Mouse (Mus musculus) kidney, postnatal 0 days (tissue): ENCODE results near the gene Vps26a. TPM values are rescaled to one million over a fixed set of nuclear protein-coding genes. Genes with fewer than 3 reads are reported as not detected.
"Not testable (repeated sequence)": the region's sequence is repeated elsewhere in the genome, so short reads cannot be mapped to it uniquely, and the experiment has no call there.

Experiments
- ATAC-seq: fragments of 200-750 bp; cut with Nextera tagmentation; replicated peaks from 2 replicates; pipeline ENCODE4 v1.8.0; 2017; ENCODE audit warnings: low read depth, moderate number of reproducible peaks, moderate TSS enrichment, moderate library complexity; ENCODE audit not compliant: low FRiP score
- DNase-seq: peaks from one replicate; pipeline ENCODE4 v3.0.0-alpha.2; 2016; ENCODE audit warnings: low spot score
- H3K27ac ChIP-seq: fragments of 300-500 bp; sonication (generic); 2 replicates; pipeline ENCODE4 v1.5.1; 2014; ENCODE audit warnings: mild to moderate bottlenecking
- H3K27me3 ChIP-seq: fragments of 300-500 bp; sonication (generic); 2 replicates; pipeline ENCODE4 v1.6.1; 2014; ENCODE audit warnings: low read length, mixed read lengths; ENCODE audit not compliant: insufficient read depth
- H3K36me3 ChIP-seq: fragments of 300-500 bp; sonication (generic); 2 replicates; pipeline ENCODE4 v1.6.1; 2014; ENCODE audit warnings: low read length, mixed read lengths; ENCODE audit not compliant: insufficient read depth
- H3K4me1 ChIP-seq: fragments of 300-500 bp; sonication (generic); replicated peaks from 2 replicates; pipeline ENCODE4 v1.6.1; 2014; ENCODE audit warnings: antibody characterized with exemption, low read length, mixed read lengths; ENCODE audit not compliant: insufficient read depth
- H3K4me2 ChIP-seq: fragments of 300-500 bp; sonication (generic); 2 replicates; pipeline ENCODE4 v1.6.1; 2014; ENCODE audit warnings: mild to moderate bottlenecking, low read length, moderate library complexity, mixed read lengths
- H3K4me3 ChIP-seq: fragments of 300-500 bp; sonication (generic); replicated peaks from 2 replicates; pipeline ENCODE4 v1.5.1; 2014; ENCODE audit warnings: low read depth, low read length
- H3K9ac ChIP-seq: fragments of 300-500 bp; sonication (generic); 2 replicates; pipeline ENCODE4 v1.6.1; 2014; ENCODE audit warnings: low read depth, low read length
- H3K9me3 ChIP-seq: fragments of 300-500 bp; sonication (generic); replicated peaks from 2 replicates; pipeline ENCODE4 v1.6.1; 2016; ENCODE audit warnings: low read length, inconsistent platforms, mixed read lengths
- CTCF ChIP-seq: IDR thresholded peaks from 2 replicates; pipeline ENCODE4 v1.5.1; 2016; ENCODE audit warnings: antibody characterized with exemption, low read depth, mild to moderate bottlenecking, moderate library complexity
- WGBS: fragments of 180-500 bp; shearing (Covaris S2); extraction: QIAGEN DNeasy Blood & Tissue Kit; methylation state at CpG from one replicate; pipeline ENCODE4 v1.1.7; 2014; 5-methylcytosine and 5-hydroxymethylcytosine counted together
- polyA plus RNA-seq: library from polyadenylated mRNA; unstranded; fragments of >200 nt; fragmentation: Nextera tagmentation; extraction: Ambion mirVana; gene quantifications from 2 replicates; pipeline ENCODE4 v1.2.1, GENCODE M21; 2015

The Vps26a gene
- polyA plus RNA-seq, 1 experiment from 2014 or later = 79.1 TPM

DNA sequence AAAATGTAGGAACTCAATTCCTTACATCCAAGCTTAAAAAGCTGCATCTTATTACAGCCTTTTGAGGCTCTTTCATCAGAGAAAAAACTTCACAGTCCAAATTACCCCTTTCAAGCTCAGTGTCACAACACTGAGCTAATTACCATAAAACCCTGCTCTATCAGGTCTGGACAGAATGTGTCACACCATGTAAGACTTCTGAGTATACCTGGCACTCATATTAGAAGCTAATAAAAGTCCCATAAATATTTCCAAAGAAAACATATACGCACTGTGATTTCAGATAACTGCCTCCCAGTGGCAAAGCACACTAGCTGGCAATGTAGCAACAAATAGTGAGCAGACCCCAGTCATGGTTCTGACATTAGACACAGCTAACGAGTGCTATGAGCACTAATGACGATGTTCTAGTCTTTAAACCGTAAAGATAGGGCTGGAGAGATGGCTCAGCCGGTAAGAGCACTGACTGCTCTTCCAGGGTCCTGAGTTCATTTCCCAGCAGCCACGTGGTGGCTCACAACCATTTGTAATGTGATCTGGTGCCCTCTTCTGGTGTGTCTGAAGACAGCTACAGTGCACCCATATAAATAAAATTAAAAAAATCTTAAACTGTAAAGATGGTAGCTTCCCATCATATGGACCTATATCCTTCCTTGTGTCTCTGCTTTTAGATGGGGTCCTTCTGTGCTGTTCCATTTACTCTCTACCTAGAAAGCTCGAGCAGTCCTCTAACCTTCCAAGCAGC is 5.3 kb downstream of the Vps26a start:
- DNase-seq = no peak
- H3K36me3 ChIP-seq = 0 out of 2 replicates have a peak, but pooled peaks cover 3% of the 10 kb centered on the region
- H3K4me1 ChIP-seq = no peaks in the 10 kb centered on the region
- ATAC-seq = no peak
- H3K4me3 ChIP-seq = no peak overlapping the region
- H3K4me2 ChIP-seq = no peak overlapping the region
- no peak overlapping the region for H3K27ac ChIP-seq
- 57% methylated on average over 7 of the region's 7 CpGs for WGBS
- H3K9ac ChIP-seq = no peak overlapping the region
- H3K9me3 ChIP-seq = no peaks in the 10 kb centered on the region
- H3K27me3 ChIP-seq = no peaks in the 10 kb centered on the region
- TF ChIP-seq CTCF = peak; percentile 11; the same call in 1 of the 2 replicates

DNA sequence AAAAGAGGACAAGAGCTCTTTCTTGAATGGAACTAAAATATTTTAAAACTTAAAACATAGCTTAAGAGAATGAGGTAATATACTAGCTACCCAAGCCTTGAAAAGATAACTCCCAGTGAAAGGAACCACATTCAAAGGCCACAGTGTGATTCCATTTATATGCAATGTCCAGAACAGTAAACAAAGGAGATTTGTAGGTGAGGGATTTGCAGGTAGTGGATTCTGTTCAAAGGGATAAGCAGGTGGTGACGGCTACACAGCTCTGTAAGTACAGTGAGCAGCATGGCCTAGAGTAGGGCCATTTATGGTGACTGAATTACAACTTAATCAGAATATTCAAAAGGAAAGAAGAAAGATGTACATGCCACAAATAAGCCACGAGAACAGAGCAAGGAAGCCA is 9.6 kb downstream of the Vps26a start:
- Histone ChIP-seq H3K9ac (no peak overlapping the region), H3K27ac (no peak overlapping the region), H3K9me3 (no peaks in the 10 kb centered on the region), H3K27me3 (no peaks in the 10 kb centered on the region), H3K4me3 (no peak overlapping the region), H3K36me3 (0 out of 2 replicates have a peak, but pooled peaks cover 3% of the 10 kb centered on the region), H3K4me1 (no peaks in the 10 kb centered on the region), H3K4me2 (no peak overlapping the region)
- ATAC-seq (no peak), DNase-seq (no peak)
- no peak for TF ChIP-seq CTCF
- 85% methylated on average over 2 of the region's 2 CpGs for WGBS

DNA sequence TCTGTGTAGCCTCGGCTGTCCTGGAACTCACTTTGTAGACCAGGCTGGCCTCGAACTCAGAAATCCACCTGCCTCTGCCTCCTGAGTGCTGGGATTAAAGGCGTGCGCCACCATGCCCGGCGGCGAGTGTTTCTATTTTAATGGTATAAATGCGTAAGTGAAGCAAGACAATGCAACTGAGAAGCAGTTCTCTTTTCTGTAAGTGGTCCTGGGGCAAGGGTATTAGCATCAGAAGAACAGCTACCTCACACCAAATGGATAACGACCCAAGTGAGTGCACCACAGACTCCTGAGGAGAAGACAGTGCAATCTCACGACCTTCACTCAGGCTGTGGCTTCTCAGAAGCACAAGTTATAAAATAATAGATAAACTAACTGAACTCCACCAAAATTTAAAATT is 11.7 kb downstream of the Vps26a start:
- ATAC-seq (no peak), DNase-seq (no peak)
- WGBS = 89% methylated on average over 10 of the region's 10 CpGs
- no peak overlapping the region for H3K27ac ChIP-seq
- H3K4me2 ChIP-seq = no peak overlapping the region
- no peaks in the 10 kb centered on the region for H3K4me1 ChIP-seq
- no peaks in the 10 kb centered on the region for H3K27me3 ChIP-seq
- 0 out of 2 replicates have a peak, but pooled peaks cover 3% of the 10 kb centered on the region for H3K36me3 ChIP-seq
- no peak overlapping the region for H3K9ac ChIP-seq
- H3K4me3 ChIP-seq = no peak overlapping the region
- no peak for TF ChIP-seq CTCF
- no peaks in the 10 kb centered on the region for H3K9me3 ChIP-seq

DNA sequence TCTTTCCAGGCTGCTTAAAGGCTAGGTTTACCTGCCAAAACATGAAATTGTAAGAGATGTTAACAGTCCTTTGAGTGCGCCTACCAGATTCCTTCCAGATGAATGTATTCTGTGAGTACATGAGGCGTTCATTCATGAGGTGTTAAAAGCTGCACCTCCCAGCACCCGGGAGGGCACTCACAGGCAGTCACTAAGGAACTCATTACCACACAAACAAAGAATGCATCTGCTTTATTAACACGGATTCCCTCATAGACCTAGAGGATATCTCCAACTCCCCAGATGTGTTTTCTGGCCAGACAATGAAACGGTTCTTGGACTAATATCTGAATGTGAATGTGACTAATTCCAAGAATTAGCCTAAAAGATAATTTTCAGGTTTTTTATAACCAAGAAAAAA is 15.5 kb downstream of the Vps26a start:
- Histone ChIP-seq H3K27me3 (no peaks in the 10 kb centered on the region), H3K9me3 (no peaks in the 10 kb centered on the region), H3K4me2 (no peak overlapping the region), H3K36me3 (0 out of 2 replicates have a peak, but pooled peaks cover 5% of the 10 kb centered on the region), H3K27ac (no peak overlapping the region), H3K4me1 (no peaks in the 10 kb centered on the region), H3K9ac (no peak overlapping the region), H3K4me3 (no peak overlapping the region)
- ATAC-seq = no peak
- DNase-seq = no peak
- 63% methylated on average over 5 of the region's 5 CpGs for WGBS
- no peak for TF ChIP-seq CTCF

DNA sequence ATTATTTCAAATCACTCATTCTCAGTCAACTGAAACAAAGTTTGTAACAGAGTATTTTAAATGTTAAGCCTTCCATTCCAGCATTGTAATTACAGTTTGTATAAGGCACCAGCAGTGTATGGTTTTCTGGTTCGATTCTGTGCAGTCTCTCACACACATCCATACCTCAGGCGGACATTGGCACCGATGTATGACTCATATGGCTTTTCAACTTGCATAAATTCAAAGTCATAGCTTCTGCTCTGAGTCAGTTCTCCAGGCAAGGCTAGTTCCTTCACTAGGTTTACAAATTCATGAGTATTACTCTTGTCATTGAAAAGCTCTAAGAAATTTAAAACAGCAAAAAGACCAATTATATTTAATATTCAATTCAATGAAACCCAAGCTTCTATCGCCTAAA is 16.9 kb downstream of the Vps26a start:
- H3K9me3 ChIP-seq = no peaks in the 10 kb centered on the region
- WGBS = 95% methylated on average over 4 of the region's 4 CpGs

DNA sequence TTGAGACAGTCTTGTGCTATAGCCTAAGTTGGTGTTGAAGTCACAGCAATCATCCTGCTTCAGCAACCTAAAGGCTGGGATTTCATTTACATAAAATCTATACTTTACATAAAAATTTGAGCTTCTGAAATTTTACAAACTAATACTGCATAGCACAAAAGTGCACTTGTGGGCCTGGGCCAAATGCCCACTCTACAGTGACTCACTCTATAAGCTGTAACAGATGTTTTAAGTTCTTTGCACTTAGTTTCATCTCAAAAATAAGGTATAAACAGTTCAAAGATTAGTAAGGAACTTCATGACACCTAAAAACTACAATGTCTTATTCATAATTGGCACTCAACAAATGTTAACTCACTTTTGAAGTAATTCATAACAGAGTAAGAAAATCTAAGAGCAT is 25.3 kb downstream of the Vps26a start:
- Histone ChIP-seq H3K36me3 (peaks cover 32% of the 10 kb centered on the region), H3K9me3 (no peaks in the 10 kb centered on the region), H3K9ac (no peak overlapping the region), H3K4me1 (no peaks in the 10 kb centered on the region), H3K4me2 (no peak overlapping the region), H3K27ac (no peak overlapping the region), H3K27me3 (no peaks in the 10 kb centered on the region), H3K4me3 (no peak overlapping the region)
- TF ChIP-seq CTCF = no peak
- ATAC-seq (no peak), DNase-seq (no peak)

More for the DNA sequence above, 16.9 kb downstream of the Vps26a start:
- H3K4me3 ChIP-seq = no peak overlapping the region
- H3K36me3 ChIP-seq = 0 out of 2 replicates have a peak, but pooled peaks cover 5% of the 10 kb centered on the region
- no peak overlapping the region for H3K4me2 ChIP-seq
- no peaks in the 10 kb centered on the region for H3K4me1 ChIP-seq
- no peak for TF ChIP-seq CTCF
- ATAC-seq (no peak), DNase-seq (no peak)
- no peaks in the 10 kb centered on the region for H3K27me3 ChIP-seq
- no peak overlapping the region for H3K27ac ChIP-seq
- H3K9ac ChIP-seq = no peak overlapping the region

DNA sequence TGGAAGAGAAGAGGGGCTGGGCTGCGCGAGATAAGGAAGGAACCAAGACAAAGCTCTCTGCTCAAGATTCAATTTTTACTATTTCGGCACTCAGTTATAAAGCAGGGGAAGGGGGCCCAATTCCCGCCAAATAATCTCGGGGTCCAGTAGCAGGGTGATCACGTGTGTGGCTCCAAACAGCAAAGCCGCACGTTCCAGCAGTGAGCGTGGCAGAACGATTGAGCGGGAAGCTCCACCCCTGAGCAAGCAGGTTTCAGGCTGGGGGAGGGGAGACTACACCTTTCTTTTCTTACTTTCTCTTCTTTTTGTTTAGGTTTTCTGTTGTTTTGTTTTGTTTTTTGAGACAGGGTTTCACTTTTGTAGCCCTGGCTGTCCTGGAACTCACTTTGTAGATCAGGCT is 34.6 kb downstream of the Vps26a start:
- H3K36me3 ChIP-seq = peaks cover 20% of the 10 kb centered on the region; the same call in 1 of the 2 replicates
- H3K4me3 ChIP-seq, H3K9me3 ChIP-seq, H3K9ac ChIP-seq, H3K27me3 ChIP-seq, ATAC-seq, H3K4me2 ChIP-seq, H3K27ac ChIP-seq, DNase-seq: not testable (repeated sequence)
- H3K4me1 ChIP-seq = peaks cover 13% of the 10 kb centered on the region
- WGBS = 70% methylated on average over 11 of the region's 11 CpGs
